Mouse (Mus musculus) limb, embryonic 15.5 days (tissue): ENCODE measurements around the gene Cpne4. TPM values are rescaled to one million over a fixed set of nuclear protein-coding genes. Genes with fewer than 3 reads are reported as not detected.

Experiments used
- ATAC-seq: fragments of 200-750 bp; cut with Nextera tagmentation; 2 replicates; pipeline ENCODE4 v1.8.0; 2017; ENCODE audit warnings: low read depth, moderate TSS enrichment; ENCODE audit not compliant: insufficient number of reproducible peaks, low FRiP score, low TSS enrichment
- H3K27ac ChIP-seq: fragments of 300-500 bp; sonication (generic); 2 replicates; pipeline ENCODE4 v1.5.1; 2015; ENCODE audit warnings: moderate library complexity, mild to moderate bottlenecking, inconsistent platforms
- H3K27me3 ChIP-seq: fragments of 300-500 bp; sonication (generic); 2 replicates; pipeline ENCODE4 v1.6.1; 2015; ENCODE audit warnings: inconsistent platforms
- H3K36me3 ChIP-seq: fragments of 300-500 bp; sonication (generic); 2 replicates; pipeline ENCODE4 v1.6.1; 2015; ENCODE audit warnings: inconsistent platforms
- H3K4me1 ChIP-seq: fragments of 300-500 bp; sonication (generic); 2 replicates; pipeline ENCODE4 v1.6.1; 2015; ENCODE audit warnings: inconsistent platforms
- H3K4me2 ChIP-seq: fragments of 300-500 bp; sonication (generic); 2 replicates; pipeline ENCODE4 v1.6.1; 2015; ENCODE audit warnings: mild to moderate bottlenecking, inconsistent platforms
- H3K4me3 ChIP-seq: fragments of 300-500 bp; sonication (generic); 2 replicates; pipeline ENCODE4 v1.5.1; 2015; ENCODE audit warnings: mild to moderate bottlenecking, inconsistent platforms
- H3K9ac ChIP-seq: fragments of 300-500 bp; sonication (generic); 2 replicates; pipeline ENCODE4 v1.6.1; 2015; ENCODE audit warnings: inconsistent platforms
- H3K9me3 ChIP-seq: fragments of 300-500 bp; sonication (generic); 2 replicates; pipeline ENCODE4 v1.6.1; 2016; ENCODE audit warnings: inconsistent platforms
- WGBS: fragments of 180-500 bp; shearing (Covaris S2); methylation state at CpG from one replicate; pipeline ENCODE4 v1.1.7; 2015; 5-methylcytosine and 5-hydroxymethylcytosine counted together
- polyA plus RNA-seq: library from polyadenylated mRNA; unstranded; fragments of >200 nt; fragmentation: Nextera tagmentation; extraction: Ambion mirVana; gene quantifications from 2 replicates; pipeline ENCODE4 v1.2.1, GENCODE M21; 2015

The Cpne4 gene
- polyA plus RNA-seq, 1 experiment from 2014 or later: 0.60 TPM

- Histone ChIP-seq H3K27me3 (no peaks in the 10 kb centered on the region), H3K4me3 (no peak overlapping the region), H3K4me2 (no peak overlapping the region), H3K9me3 (no peaks in the 10 kb centered on the region), H3K9ac (no peak overlapping the region), H3K27ac (no peak overlapping the region), H3K36me3 (no peaks in the 10 kb centered on the region), H3K4me1 (no peaks in the 10 kb centered on the region)
- 59% methylated on average over 3 of the region's 3 CpGs for WGBS
- ATAC-seq: no peak
Measured at GRCm38 (mm10) chr9:104828646-104829045, 281.6 kb downstream of the Cpne4 start.

GRCm38 (mm10) chr9:104832934-104833539 is 286.0 kb downstream of the Cpne4 start:
- ATAC-seq: no peak
- no peaks in the 10 kb centered on the region for H3K4me1 ChIP-seq
- no peaks in the 10 kb centered on the region for H3K36me3 ChIP-seq
- no peak overlapping the region for H3K4me3 ChIP-seq
- no peak overlapping the region for H3K4me2 ChIP-seq
- H3K27me3 ChIP-seq: no peaks in the 10 kb centered on the region
- no peak overlapping the region for H3K9ac ChIP-seq
- no peak overlapping the region for H3K27ac ChIP-seq
- H3K9me3 ChIP-seq: no peaks in the 10 kb centered on the region
- 86% methylated on average over 5 of the region's 5 CpGs for WGBS

GRCm38 (mm10) chr9:104837931-104838330 is 290.8 kb downstream of the Cpne4 start:
- 74% methylated on average over 1 of the region's 1 CpGs for WGBS
- no peak for ATAC-seq

GRCm38 (mm10) chr9:104841278-104841677 is 294.2 kb downstream of the Cpne4 start:
- no peak overlapping the region for H3K4me2 ChIP-seq
- H3K27ac ChIP-seq: no peak overlapping the region
- no peaks in the 10 kb centered on the region for H3K36me3 ChIP-seq
- WGBS: 60% methylated on average over 1 of the region's 1 CpGs
- no peak overlapping the region for H3K4me3 ChIP-seq
- no peaks in the 10 kb centered on the region for H3K4me1 ChIP-seq
- no peaks in the 10 kb centered on the region for H3K27me3 ChIP-seq
- H3K9me3 ChIP-seq: no peaks in the 10 kb centered on the region
- no peak overlapping the region for H3K9ac ChIP-seq
- ATAC-seq: no peak

More at GRCm38 (mm10) chr9:104837931-104838330, 290.8 kb downstream of the Cpne4 start:
- no peaks in the 10 kb centered on the region for H3K36me3 ChIP-seq
- H3K4me3 ChIP-seq: no peak overlapping the region
- no peaks in the 10 kb centered on the region for H3K9me3 ChIP-seq
- no peak overlapping the region for H3K27ac ChIP-seq
- H3K4me1 ChIP-seq: no peaks in the 10 kb centered on the region
- H3K4me2 ChIP-seq: no peak overlapping the region
- H3K27me3 ChIP-seq: no peaks in the 10 kb centered on the region
- no peak overlapping the region for H3K9ac ChIP-seq

- no peak for ATAC-seq
Measured at GRCm38 (mm10) chr9:104845226-104845930, 298.3 kb downstream of the Cpne4 start.

GRCm38 (mm10) chr9:104853701-104854100 is 306.6 kb downstream of the Cpne4 start:
- no peak overlapping the region for H3K4me2 ChIP-seq
- no peak overlapping the region for H3K27ac ChIP-seq
- no peaks in the 10 kb centered on the region for H3K27me3 ChIP-seq
- H3K36me3 ChIP-seq: no peaks in the 10 kb centered on the region
- H3K4me1 ChIP-seq: no peaks in the 10 kb centered on the region; the same call in 1 of the 2 replicates
- no peak overlapping the region for H3K9ac ChIP-seq
- H3K4me3 ChIP-seq: no peak overlapping the region
- ATAC-seq: no peak
- no peaks in the 10 kb centered on the region for H3K9me3 ChIP-seq
- WGBS: 24% methylated on average over 3 of the region's 3 CpGs

More at GRCm38 (mm10) chr9:104845226-104845930, 298.3 kb downstream of the Cpne4 start:
- no peak overlapping the region for H3K4me2 ChIP-seq
- no peak overlapping the region for H3K4me3 ChIP-seq
- no peak overlapping the region for H3K27ac ChIP-seq
- H3K27me3 ChIP-seq: no peaks in the 10 kb centered on the region
- H3K9me3 ChIP-seq: no peaks in the 10 kb centered on the region
- H3K9ac ChIP-seq: no peak overlapping the region
- H3K36me3 ChIP-seq: no peaks in the 10 kb centered on the region
- 51% methylated on average over 2 of the region's 2 CpGs for WGBS
- no peaks in the 10 kb centered on the region for H3K4me1 ChIP-seq

- no peak overlapping the region for H3K4me3 ChIP-seq
- H3K36me3 ChIP-seq: no peaks in the 10 kb centered on the region
- no peaks in the 10 kb centered on the region; the same call in 1 of the 2 replicates for H3K4me1 ChIP-seq
- no peak overlapping the region for H3K27ac ChIP-seq
- WGBS: 42% methylated on average over 6 of the region's 6 CpGs
- H3K9me3 ChIP-seq: no peaks in the 10 kb centered on the region
- ATAC-seq: no peak
- no peak overlapping the region for H3K9ac ChIP-seq
- no peak overlapping the region for H3K4me2 ChIP-seq
- no peaks in the 10 kb centered on the region for H3K27me3 ChIP-seq
Measured at GRCm38 (mm10) chr9:104854245-104854921, 307.3 kb downstream of the Cpne4 start.

GRCm38 (mm10) chr9:104865830-104866229 is 318.7 kb downstream of the Cpne4 start:
- ATAC-seq: no peak
- no peak overlapping the region for H3K27ac ChIP-seq
- 74% methylated on average over 1 of the region's 1 CpGs for WGBS
- H3K36me3 ChIP-seq: no peaks in the 10 kb centered on the region
- no peaks in the 10 kb centered on the region for H3K9me3 ChIP-seq
- H3K4me3 ChIP-seq: no peak overlapping the region
- H3K9ac ChIP-seq: no peak overlapping the region
- H3K4me2 ChIP-seq: no peak overlapping the region
- H3K4me1 ChIP-seq: no peaks in the 10 kb centered on the region
- no peaks in the 10 kb centered on the region for H3K27me3 ChIP-seq

- no peak for ATAC-seq
- Histone ChIP-seq H3K9me3 (no peaks in the 10 kb centered on the region), H3K27ac (no peak overlapping the region), H3K4me1 (no peaks in the 10 kb centered on the region), H3K27me3 (no peaks in the 10 kb centered on the region), H3K36me3 (no peaks in the 10 kb centered on the region), H3K4me2 (no peak overlapping the region), H3K4me3 (no peak overlapping the region), H3K9ac (no peak overlapping the region)
- 86% methylated on average over 4 of the region's 4 CpGs for WGBS
Measured at GRCm38 (mm10) chr9:104872586-104872985, 325.5 kb downstream of the Cpne4 start.

- no peaks in the 10 kb centered on the region for H3K9me3 ChIP-seq
- no peak overlapping the region for H3K4me2 ChIP-seq
- no peaks in the 10 kb centered on the region for H3K4me1 ChIP-seq
- no peak overlapping the region for H3K9ac ChIP-seq
- H3K36me3 ChIP-seq: no peaks in the 10 kb centered on the region
- H3K27ac ChIP-seq: no peak overlapping the region
- no peak overlapping the region for H3K4me3 ChIP-seq
- no peaks in the 10 kb centered on the region for H3K27me3 ChIP-seq
- ATAC-seq: no peak
- 60% methylated on average over 3 of the region's 3 CpGs for WGBS
Measured at GRCm38 (mm10) chr9:104874157-104874556, 327.1 kb downstream of the Cpne4 start.

- no peaks in the 10 kb centered on the region for H3K9me3 ChIP-seq
- no peak overlapping the region for H3K4me2 ChIP-seq
- no peak overlapping the region for H3K4me3 ChIP-seq
- H3K27ac ChIP-seq: no peak overlapping the region
- no peaks in the 10 kb centered on the region for H3K4me1 ChIP-seq
- ATAC-seq: no peak
- H3K27me3 ChIP-seq: no peaks in the 10 kb centered on the region
- 71% methylated on average over 3 of the region's 3 CpGs for WGBS
- no peaks in the 10 kb centered on the region for H3K36me3 ChIP-seq
- no peak overlapping the region for H3K9ac ChIP-seq
Measured at GRCm38 (mm10) chr9:104877014-104877413, 329.9 kb downstream of the Cpne4 start.

- no peaks in the 10 kb centered on the region for H3K4me1 ChIP-seq
- H3K27ac ChIP-seq: no peak overlapping the region
- H3K4me2 ChIP-seq: no peak overlapping the region
- H3K36me3 ChIP-seq: no peaks in the 10 kb centered on the region
- no peaks in the 10 kb centered on the region for H3K9me3 ChIP-seq
- no peak overlapping the region for H3K9ac ChIP-seq
- no peaks in the 10 kb centered on the region for H3K27me3 ChIP-seq
- no peak for ATAC-seq
- WGBS: 83% methylated on average over 6 of the region's 6 CpGs
- H3K4me3 ChIP-seq: no peak overlapping the region
Measured at GRCm38 (mm10) chr9:104878558-104878957, 331.5 kb downstream of the Cpne4 start.
